Mouse (Mus musculus) MEL (cell line): Measurements from ENCODE around the gene Sprr1b. TPM values are rescaled to one million over a fixed set of nuclear protein-coding genes. Genes with fewer than 3 reads are reported as not detected.
"Not testable (repeated sequence)": the region's sequence is repeated elsewhere in the genome, so short reads cannot be mapped to it uniquely, and the experiment has no call there.

ENCODE experiments used
- DNase-seq: peaks from one replicate; pipeline ENCODE4 v3.0.0; 2011; ENCODE audit warnings: low read depth, low spot score
- H3K27ac ChIP-seq: 2 replicates; pipeline ENCODE4 v1.5.1; 2012; ENCODE audit warnings: low read depth, mild to moderate bottlenecking, control low read depth, low read length, moderate library complexity; ENCODE audit not compliant: control insufficient read depth
- H3K27me3 ChIP-seq, 2 experiments: fragments of 150-350 bp in 1 of 2; sonication (generic) in 1 of 2; 2 replicates each; pipeline ENCODE4 v1.6.1; 2012; ENCODE audit warnings: low read length in 2 of 2, mild to moderate bottlenecking in 2 of 2, improper control_type of control experiment in 1 of 2, moderate library complexity in 1 of 2; ENCODE audit not compliant: insufficient read depth in 2 of 2, control insufficient read depth in 1 of 2
- H3K36me3 ChIP-seq, 2 experiments: 2 replicates each; pipeline ENCODE4 v1.6.1; 2012 to 2014; ENCODE audit warnings: low read length in 2 of 2, improper control_type of control experiment in 1 of 2, inconsistent platforms in 1 of 2, mild to moderate bottlenecking in 1 of 2; ENCODE audit not compliant: insufficient read depth in 2 of 2, control insufficient read depth in 1 of 2
- H3K4me1 ChIP-seq, 2 experiments: fragments of 150-350 bp in 1 of 2; sonication (generic) in 1 of 2; 2 replicates each; pipeline ENCODE4 v1.6.1; 2012; ENCODE audit warnings: low read length in 2 of 2, improper control_type of control experiment in 1 of 2, mild to moderate bottlenecking in 1 of 2; ENCODE audit not compliant: insufficient read depth in 2 of 2, control insufficient read depth in 1 of 2
- H3K4me3 ChIP-seq, 2 experiments: fragments of 150-350 bp in 1 of 2; sonication (generic) in 1 of 2; 2 replicates each; pipeline ENCODE4 v1.5.1; 2012; ENCODE audit warnings: low read depth in 2 of 2, low read length in 2 of 2, mild to moderate bottlenecking in 2 of 2, moderate library complexity in 2 of 2, control low read depth in 1 of 2, improper control_type of control experiment in 1 of 2; ENCODE audit not compliant: control insufficient read depth in 1 of 2, insufficient read depth in 1 of 2
- H3K79me2 ChIP-seq: 2 replicates; pipeline ENCODE4 v1.6.1; 2012; ENCODE audit warnings: mild to moderate bottlenecking, low read length, moderate library complexity; ENCODE audit not compliant: control insufficient read depth, poor library complexity, insufficient read depth
- H3K9ac ChIP-seq: 2 replicates; pipeline ENCODE4 v1.6.1; 2012; ENCODE audit warnings: low read depth, mild to moderate bottlenecking, control low read depth, low read length, moderate library complexity; ENCODE audit not compliant: control insufficient read depth, poor library complexity, severe bottlenecking
- H3K9me3 ChIP-seq: fragments of 150-350 bp; sonication (generic); replicated peaks from 2 replicates; pipeline ENCODE4 v1.6.1; 2012; ENCODE audit warnings: mild to moderate bottlenecking, low read length, improper control_type of control experiment, moderate library complexity; ENCODE audit not compliant: insufficient read depth
- CHD1 ChIP-seq: IDR thresholded peaks from 2 replicates; pipeline ENCODE4 v1.6.1; 2012; ENCODE audit warnings: low read depth, mild to moderate bottlenecking, inconsistent platforms, low read length, improper control_type of control experiment
- E2F4 ChIP-seq: IDR thresholded peaks from 2 replicates; pipeline ENCODE4 v1.6.1; 2011; ENCODE audit warnings: low read depth, low read length, improper control_type of control experiment, borderline replicate concordance
- EP300 ChIP-seq, 2 experiments: IDR thresholded peaks; 2 replicates each; pipeline ENCODE4 v1.6.1; 2011; ENCODE audit warnings: improper control_type of control experiment in 2 of 2, low read length in 2 of 2, low read depth in 1 of 2, mild to moderate bottlenecking in 1 of 2
- ETS1 ChIP-seq: IDR thresholded peaks from 2 replicates; pipeline ENCODE4 v1.6.1; 2012; ENCODE audit warnings: low read depth, mild to moderate bottlenecking, inconsistent platforms, low read length, improper control_type of control experiment, moderate library complexity
- HCFC1 ChIP-seq: IDR thresholded peaks from 2 replicates; pipeline ENCODE4 v1.6.1; 2012; ENCODE audit warnings: low read depth, mild to moderate bottlenecking, inconsistent platforms, low read length, improper control_type of control experiment, moderate library complexity
- KAT2A ChIP-seq: conservative IDR thresholded peaks from 2 replicates; pipeline ENCODE4 v1.6.1; 2012; ENCODE audit warnings: low read depth, low read length, improper control_type of control experiment, inconsistent platforms
- MAX ChIP-seq: IDR thresholded peaks from 2 replicates; pipeline ENCODE4 v1.6.1; 2011; ENCODE audit warnings: low read length, improper control_type of control experiment
- MXI1 ChIP-seq: IDR thresholded peaks from 2 replicates; pipeline ENCODE4 v1.6.1; 2011; ENCODE audit warnings: mild to moderate bottlenecking, low read depth, low read length, improper control_type of control experiment
- MYC ChIP-seq: IDR thresholded peaks from 2 replicates; pipeline ENCODE4 v1.6.1; 2011; ENCODE audit warnings: low read depth, mild to moderate bottlenecking, low read length, improper control_type of control experiment, moderate library complexity
- POLR2AphosphoS5 ChIP-seq: IDR thresholded peaks from 2 replicates; pipeline ENCODE4 v1.6.1; 2012; ENCODE audit warnings: low read depth, borderline replicate concordance, mild to moderate bottlenecking, inconsistent platforms, low read length, moderate library complexity, mixed read lengths
- RCOR1 ChIP-seq: IDR thresholded peaks from 2 replicates; pipeline ENCODE4 v1.6.1; 2012; ENCODE audit warnings: low read depth, mild to moderate bottlenecking, inconsistent platforms, low read length, improper control_type of control experiment
- TAL1 ChIP-seq: IDR thresholded peaks from 2 replicates; pipeline ENCODE4 v1.6.1; 2012; ENCODE audit warnings: mild to moderate bottlenecking, inconsistent platforms, low read length, moderate library complexity, mixed read lengths
- USF1 ChIP-seq: IDR thresholded peaks from 2 replicates; pipeline ENCODE4 v1.6.1; 2014; ENCODE audit warnings: low read depth, mild to moderate bottlenecking, inconsistent platforms, low read length, improper control_type of control experiment, moderate library complexity
- ZKSCAN1 ChIP-seq: IDR thresholded peaks from 2 replicates; pipeline ENCODE4 v1.6.1; 2012; ENCODE audit warnings: low read depth, mild to moderate bottlenecking, inconsistent platforms, low read length, improper control_type of control experiment, moderate library complexity
- ZNF384 ChIP-seq: IDR thresholded peaks from 2 replicates; pipeline ENCODE4 v1.6.1; 2012; ENCODE audit warnings: low read depth, mild to moderate bottlenecking, inconsistent platforms, low read length, improper control_type of control experiment
- polyA plus RNA-seq, 2 experiments: library from polyadenylated mRNA; stranded (reverse) in 1 of 2; unstranded in 1 of 2; fragments of >175 nt in 1 of 2; fragments of >200 nt in 1 of 2; gene quantifications; 2 replicates each; pipeline versions ENCODE4 v1.2.1 to v1.2.4; 2012; ENCODE audit warnings: low replicate concordance in 2 of 2, low read depth in 1 of 2; ENCODE audit not compliant: insufficient read length in 2 of 2, insufficient read depth in 1 of 2, missing spikeins in 1 of 2
- total RNA-seq: library from RNA; depleted of rRNA; stranded (reverse); fragments of 300-350 nt; gene quantifications from 2 replicates; pipeline ENCODE4 v1.2.3, GENCODE M21; 2012; rRNA removed

Sprr1b gene
- total RNA-seq (not detected in 2 replicates), polyA plus RNA-seq (not detected)

DNA sequence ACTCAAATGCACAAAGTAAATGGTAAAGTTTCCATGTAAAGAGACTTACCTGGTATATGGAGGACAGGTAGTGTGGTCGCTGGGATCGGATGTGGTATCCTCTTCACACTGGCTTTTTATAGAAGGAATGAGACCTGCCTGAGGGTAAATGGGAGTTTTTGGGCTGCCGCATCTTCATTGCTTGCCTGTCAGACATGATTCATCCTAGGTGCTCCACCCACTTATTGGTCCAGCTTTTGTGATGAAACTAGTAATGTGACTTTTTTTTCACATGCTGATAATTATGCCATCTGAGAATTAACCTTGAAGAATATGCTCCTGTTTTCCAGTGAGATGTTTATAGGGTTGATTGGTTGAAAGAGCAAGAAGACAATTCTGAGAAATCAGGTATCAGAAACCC, at the start of gene Sprr1b:
Gene Sprr1b (minus strand): TSS at position 101 of the 400 bp plus-strand sequence.
- no peak for DNase-seq
- Histone ChIP-seq H3K36me3 (no peaks in the 10 kb centered on the region), H3K79me2 (no peaks in the 10 kb centered on the region), H3K9me3 (no peaks in the 10 kb centered on the region), H3K27me3 (no peaks in the 10 kb centered on the region), H3K4me1 (no peaks in the 10 kb centered on the region), H3K4me3 (no peak within 1 kb of the TSS), H3K27ac (no peak within 1 kb of the TSS), H3K9ac (no peak within 1 kb of the TSS)
- no peak for TF ChIP-seq POLR2AphosphoS5
- TF ChIP-seq MAX = no peak

GRCm38 (mm10) chr3:92486307-92486706, 47.7 kb upstream of the Sprr1b start:
- H3K36me3 ChIP-seq = no peaks in the 10 kb centered on the region
- no peaks in the 10 kb centered on the region for H3K4me1 ChIP-seq
- H3K27ac ChIP-seq = no peak overlapping the region
- H3K79me2 ChIP-seq = no peaks in the 10 kb centered on the region
- no peak overlapping the region for H3K4me3 ChIP-seq
- H3K9ac ChIP-seq = no peak overlapping the region
- H3K9me3 ChIP-seq = no peaks in the 10 kb centered on the region
- H3K27me3 ChIP-seq = no peaks in the 10 kb centered on the region
- TF ChIP-seq ZKSCAN1 (no peak), RCOR1 (no peak), ZNF384 (no peak), E2F4 (no peak), EP300 (IDR thresholded peaks at IDR 0.05; ENCODE audit: low read depth in 1 of 2, low read length in 2 of 2) (no peak), KAT2A (no peak), MYC (no peak), HCFC1 (no peak), CHD1 (no peak), ETS1 (no peak), USF1 (no peak), TAL1 (no peak)
- no peak for DNase-seq

- TF ChIP-seq HCFC1 (no peak), MXI1 (no peak)
- H3K9me3 ChIP-seq = no peaks in the 10 kb centered on the region
- no peaks in the 10 kb centered on the region for H3K79me2 ChIP-seq
- no peak for DNase-seq
- no peaks in the 10 kb centered on the region for H3K27me3 ChIP-seq
- no peak within 1 kb of the TSS for H3K9ac ChIP-seq
- no peaks in the 10 kb centered on the region for H3K36me3 ChIP-seq
- H3K27ac ChIP-seq = no peak within 1 kb of the TSS
- H3K4me1 ChIP-seq = no peaks in the 10 kb centered on the region
- no peak within 1 kb of the TSS for H3K4me3 ChIP-seq
Measured at GRCm38 (mm10) chr3:92485863-92486262, 47.3 kb upstream of the Sprr1b start, which contains the start of gene Sprr1a. Sprr1a (minus strand) TSS chr3:92485895.

DNA sequence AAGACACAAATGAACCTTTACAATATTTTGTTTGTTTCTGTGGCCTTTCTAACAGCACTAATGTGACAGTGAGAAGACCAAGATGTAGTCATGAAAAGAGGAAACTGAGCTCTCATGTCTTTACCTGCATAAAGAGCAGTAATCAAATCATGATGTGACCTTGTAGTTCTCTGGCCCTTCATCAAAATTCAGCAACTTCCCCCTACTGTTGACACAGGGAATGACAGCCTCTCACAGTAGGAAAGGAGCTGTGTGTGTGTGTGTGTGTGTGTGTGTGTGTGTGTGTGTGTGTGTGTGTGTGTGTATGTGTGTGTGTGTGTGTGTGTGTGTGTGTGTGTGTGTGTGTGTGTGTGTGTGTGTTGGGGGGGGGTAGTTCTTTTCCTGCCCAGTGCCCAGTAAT, 42.7 kb upstream of the Sprr1b start:
- H3K4me3 ChIP-seq, H3K27ac ChIP-seq, H3K4me1 ChIP-seq, H3K27me3 ChIP-seq, H3K36me3 ChIP-seq, H3K79me2 ChIP-seq, H3K9ac ChIP-seq, H3K9me3 ChIP-seq: not testable (repeated sequence)
- peak; percentile 6 for DNase-seq
